Mouse (Mus musculus): ENCODE data around the gene Vmn1r173. TPM values are rescaled to one million over a fixed set of nuclear protein-coding genes. Genes with fewer than 3 reads are reported as not detected.
"Not testable (repeated sequence)": the region's sequence is repeated elsewhere in the genome, so short reads cannot be mapped to it uniquely, and the experiment has no call there.

Vmn1r173 gene
- not detected in 2 replicates for polyA plus RNA-seq (2015; fragmentation: Nextera tagmentation; extraction: Ambion mirVana)

- not testable (repeated sequence) for H3K27me3 ChIP-seq; H3K27ac ChIP-seq; H3K36me3 ChIP-seq; H3K4me2 ChIP-seq; H3K9ac ChIP-seq; H3K4me1 ChIP-seq; H3K9me3 ChIP-seq; H3K4me3 ChIP-seq; ATAC-seq (ENCODE audit: insufficient number of reproducible peaks, insufficient read depth, low FRiP score, low TSS enrichment, low read depth)
- WGBS: 64% methylated on average over 1 of the region's 1 CpGs
Measured at GRCm38 (mm10) chr7:23700403-23700802, at the start of gene Vmn1r173. Gene Vmn1r173, plus strand, starts transcription at chr7:23700703.

- Histone ChIP-seq H3K27me3 (no peaks in the 10 kb centered on the region), H3K9me3 (no peaks in the 10 kb centered on the region), H3K36me3 (no peaks in the 10 kb centered on the region), H3K4me2 (no peak within 1 kb of the TSS), H3K9ac (no peak within 1 kb of the TSS), H3K27ac (no peak within 1 kb of the TSS), H3K4me3 (no peak within 1 kb of the TSS), H3K4me1 (no peaks in the 10 kb centered on the region)
- no peak for ATAC-seq (ENCODE audit: insufficient number of reproducible peaks, insufficient read depth, low FRiP score, low TSS enrichment, low read depth)
- WGBS: 53% methylated on average over 2 of the region's 2 CpGs
Measured at GRCm38 (mm10) chr7:23658016-23658415, 42.5 kb upstream of the Vmn1r173 start, which contains the start of gene Vmn1r172. Gene Vmn1r172, plus strand, starts transcription at chr7:23658316.

- H3K4me1 ChIP-seq; H3K36me3 ChIP-seq; H3K4me3 ChIP-seq; H3K27me3 ChIP-seq; H3K4me2 ChIP-seq; H3K9me3 ChIP-seq; ATAC-seq (ENCODE audit: insufficient number of reproducible peaks, insufficient read depth, low FRiP score, low TSS enrichment, low read depth); H3K27ac ChIP-seq; H3K9ac ChIP-seq: not testable (repeated sequence)
- 65% methylated on average over 1 of the region's 1 CpGs for WGBS
Measured at GRCm38 (mm10) chr7:23751970-23752369, 51.5 kb downstream of the Vmn1r173 start, which contains the start of gene Vmn1r174. Gene Vmn1r174, plus strand, starts transcription at chr7:23752270.

Other genes with a start within 250 kb of the Vmn1r173 start
- not detected in 2 replicates for gene Vmn1r167, start 193.5 kb upstream of the Vmn1r173 start, polyA plus RNA-seq (2015; fragmentation: Nextera tagmentation; extraction: Ambion mirVana)
- not detected in 2 replicates for gene Vmn1r168, start 161.0 kb upstream of the Vmn1r173 start, polyA plus RNA-seq (2015; fragmentation: Nextera tagmentation; extraction: Ambion mirVana)
- gene Vmn1r169, start 125.2 kb upstream of the Vmn1r173 start, polyA plus RNA-seq (2015; fragmentation: Nextera tagmentation; extraction: Ambion mirVana): not detected in 2 replicates
- not detected in 2 replicates for gene Vmn1r170, start 94.5 kb upstream of the Vmn1r173 start, polyA plus RNA-seq (2015; fragmentation: Nextera tagmentation; extraction: Ambion mirVana)
- not detected in 2 replicates for gene Vmn1r171, start 70.0 kb upstream of the Vmn1r173 start, polyA plus RNA-seq (2015; fragmentation: Nextera tagmentation; extraction: Ambion mirVana)
- gene Vmn1r172, start 42.4 kb upstream of the Vmn1r173 start, polyA plus RNA-seq (2015; fragmentation: Nextera tagmentation; extraction: Ambion mirVana): not detected in 2 replicates
- not detected in 2 replicates for gene Vmn1r174, start 51.6 kb downstream of the Vmn1r173 start, polyA plus RNA-seq (2015; fragmentation: Nextera tagmentation; extraction: Ambion mirVana)
- not detected in 2 replicates for gene Vmn1r175, start 109.9 kb downstream of the Vmn1r173 start, polyA plus RNA-seq (2015; fragmentation: Nextera tagmentation; extraction: Ambion mirVana)
- not detected in 2 replicates for gene Vmn1r176, start 136.7 kb downstream of the Vmn1r173 start, polyA plus RNA-seq (2015; fragmentation: Nextera tagmentation; extraction: Ambion mirVana)
- not detected in 2 replicates for gene Vmn1r177, start 165.7 kb downstream of the Vmn1r173 start, polyA plus RNA-seq (2015; fragmentation: Nextera tagmentation; extraction: Ambion mirVana)
- gene Vmn1r178, start 191.3 kb downstream of the Vmn1r173 start, polyA plus RNA-seq (2015; fragmentation: Nextera tagmentation; extraction: Ambion mirVana): not detected in 2 replicates
- gene Vmn1r179, start 226.3 kb downstream of the Vmn1r173 start, polyA plus RNA-seq (2015; fragmentation: Nextera tagmentation; extraction: Ambion mirVana): not detected in 2 replicates
- not detected in 2 replicates for gene Vmn1r180, start 249.9 kb downstream of the Vmn1r173 start, polyA plus RNA-seq (2015; fragmentation: Nextera tagmentation; extraction: Ambion mirVana)

Measured in embryonic facial prominence, embryonic 13.5 days (tissue).